Mouse (Mus musculus): ENCODE results near the gene Usp39. TPM values are rescaled to one million over a fixed set of nuclear protein-coding genes. Genes with fewer than 3 reads are reported as not detected.

Usp39 gene
- polyA plus RNA-seq, 1 experiment from 2014 or later: 20.1 TPM

DNA sequence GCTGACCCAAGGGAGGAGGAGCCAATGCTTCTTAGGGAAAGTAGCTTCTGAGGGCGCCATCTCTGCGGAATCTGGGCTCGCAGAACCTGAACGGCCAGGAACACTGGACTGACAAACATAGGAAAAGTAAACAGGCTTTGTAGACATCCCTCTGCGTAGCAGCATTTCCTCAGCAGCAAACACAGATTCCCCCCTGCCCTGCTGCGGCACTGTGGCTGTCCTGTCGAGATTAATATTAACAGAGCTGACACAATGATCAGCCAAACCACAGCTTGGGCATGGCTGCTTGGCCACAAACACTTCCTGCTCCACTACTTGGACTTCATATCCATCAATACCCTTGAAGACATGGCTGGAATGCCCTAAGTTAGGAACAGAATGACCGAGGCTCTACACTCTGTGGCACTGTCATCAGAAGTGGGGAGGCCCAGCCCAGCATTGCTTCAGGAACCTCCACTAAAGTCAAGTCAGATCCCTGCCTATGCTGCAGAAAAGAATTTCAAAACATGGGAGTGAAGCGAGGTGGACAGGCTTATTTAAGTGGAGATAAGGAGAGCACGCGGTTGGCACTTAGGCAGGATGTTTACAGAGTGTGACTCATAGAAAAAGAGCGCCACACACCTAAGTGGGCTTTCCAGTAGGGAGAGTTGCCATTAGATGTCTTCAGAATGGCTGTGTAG lies 51.9 kb downstream of the Usp39 start:
- no peak overlapping the region for H3K9ac ChIP-seq (ENCODE audit: low read length)
- no peak overlapping the region for H3K4me3 ChIP-seq (ENCODE audit: low read depth, low read length)
- H3K9me3 ChIP-seq (ENCODE audit: control insufficient read depth, low read length): no peaks in the 10 kb centered on the region
- no peak overlapping the region for H3K4me2 ChIP-seq (replicated peaks; ENCODE audit: low read depth)
- no peak for TF ChIP-seq CTCF (IDR thresholded peaks at IDR 0.05; ENCODE audit: low read depth)
- no peak for TF ChIP-seq EP300 (optimal IDR thresholded peaks at IDR 0.05)
- no peaks in the 10 kb centered on the region for H3K4me1 ChIP-seq (replicated peaks; ENCODE audit: control insufficient read depth, insufficient read depth)
- H3K27ac ChIP-seq (replicated peaks): peak overlapping the region; percentile 78
- H3K36me3 ChIP-seq (ENCODE audit: control insufficient read depth, insufficient read depth, low read length): no peaks in the 10 kb centered on the region
- WGBS: 33% methylated on average over 12 of the region's 12 CpGs
- H3K27me3 ChIP-seq (ENCODE audit: control insufficient read depth, insufficient read depth, low read length): no peaks in the 10 kb centered on the region
- ATAC-seq (ENCODE audit: low FRiP score, low TSS enrichment) (peak; percentile 92), DNase-seq (ENCODE audit: low spot score) (peak; percentile 73)

DNA sequence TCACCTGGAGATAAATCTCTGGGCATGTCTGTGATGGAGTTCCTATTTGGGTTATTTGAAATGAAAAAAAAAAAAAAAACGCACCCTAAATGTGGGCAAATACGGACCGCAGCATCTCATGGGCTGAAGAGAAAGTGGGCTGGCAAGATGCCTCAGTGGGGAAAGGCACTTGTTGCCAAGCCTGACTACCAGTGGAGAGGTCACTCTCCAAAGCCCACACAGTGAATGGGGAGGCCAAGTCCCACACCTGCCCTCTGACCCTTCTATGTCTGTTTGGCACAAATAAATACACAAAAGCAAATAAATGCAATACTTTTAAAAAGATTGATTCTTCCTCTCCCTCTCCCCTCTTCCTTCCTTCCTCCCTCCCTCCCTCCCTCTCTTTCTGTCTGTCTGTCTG lies 55.5 kb downstream of the Usp39 start:
- Histone ChIP-seq H3K4me1 (replicated peaks; ENCODE audit: control insufficient read depth, insufficient read depth) (no peaks in the 10 kb centered on the region), H3K4me3 (ENCODE audit: low read depth, low read length) (no peak overlapping the region), H3K9me3 (ENCODE audit: control insufficient read depth, low read length) (no peaks in the 10 kb centered on the region), H3K27me3 (ENCODE audit: control insufficient read depth, insufficient read depth, low read length) (no peaks in the 10 kb centered on the region), H3K27ac (replicated peaks) (no peak overlapping the region), H3K36me3 (ENCODE audit: control insufficient read depth, insufficient read depth, low read length) (no peaks in the 10 kb centered on the region), H3K4me2 (replicated peaks; ENCODE audit: low read depth) (no peak overlapping the region), H3K9ac (ENCODE audit: low read length) (no peak overlapping the region)
- TF ChIP-seq EP300 (optimal IDR thresholded peaks at IDR 0.05) (no peak), CTCF (IDR thresholded peaks at IDR 0.05; ENCODE audit: low read depth) (no peak)
- no peak for ATAC-seq (ENCODE audit: low FRiP score, low TSS enrichment)
- no peak for DNase-seq (ENCODE audit: low spot score)
- 74% methylated on average over 3 of the region's 3 CpGs for WGBS

DNA sequence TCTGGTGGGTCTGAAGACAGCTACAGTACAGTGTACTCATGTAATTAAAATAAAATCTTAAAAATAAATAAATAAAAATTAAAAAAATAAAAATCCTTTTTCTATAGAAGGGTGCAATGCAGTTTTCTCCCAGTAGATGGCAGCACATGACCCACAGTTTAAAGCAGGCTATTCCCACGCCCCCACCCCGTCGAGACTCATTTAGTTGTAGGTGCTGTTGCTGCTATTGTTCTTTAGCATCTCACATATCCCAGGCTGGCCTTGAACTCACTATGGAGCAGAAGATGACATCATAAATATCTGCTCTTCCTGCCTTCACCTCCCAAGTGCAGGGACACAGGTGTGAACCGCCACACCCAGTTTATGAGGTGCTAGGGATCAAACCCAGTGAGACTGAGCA lies 61.1 kb downstream of the Usp39 start:
- Histone ChIP-seq H3K27ac (replicated peaks) (no peak overlapping the region), H3K9me3 (ENCODE audit: control insufficient read depth, low read length) (no peaks in the 10 kb centered on the region), H3K4me3 (ENCODE audit: low read depth, low read length) (no peak overlapping the region), H3K27me3 (ENCODE audit: control insufficient read depth, insufficient read depth, low read length) (no peaks in the 10 kb centered on the region), H3K4me2 (replicated peaks; ENCODE audit: low read depth) (no peak overlapping the region), H3K4me1 (replicated peaks; ENCODE audit: control insufficient read depth, insufficient read depth) (no peaks in the 10 kb centered on the region), H3K9ac (ENCODE audit: low read length) (no peak overlapping the region), H3K36me3 (ENCODE audit: control insufficient read depth, insufficient read depth, low read length) (no peaks in the 10 kb centered on the region)
- DNase-seq (ENCODE audit: low spot score) (peak; percentile 55), ATAC-seq (ENCODE audit: low FRiP score, low TSS enrichment) (no peak)
- TF ChIP-seq CTCF (IDR thresholded peaks at IDR 0.05; ENCODE audit: low read depth): peak; percentile 80
- TF ChIP-seq EP300 (optimal IDR thresholded peaks at IDR 0.05): no peak
- WGBS: 20% methylated on average over 4 of the region's 4 CpGs

DNA sequence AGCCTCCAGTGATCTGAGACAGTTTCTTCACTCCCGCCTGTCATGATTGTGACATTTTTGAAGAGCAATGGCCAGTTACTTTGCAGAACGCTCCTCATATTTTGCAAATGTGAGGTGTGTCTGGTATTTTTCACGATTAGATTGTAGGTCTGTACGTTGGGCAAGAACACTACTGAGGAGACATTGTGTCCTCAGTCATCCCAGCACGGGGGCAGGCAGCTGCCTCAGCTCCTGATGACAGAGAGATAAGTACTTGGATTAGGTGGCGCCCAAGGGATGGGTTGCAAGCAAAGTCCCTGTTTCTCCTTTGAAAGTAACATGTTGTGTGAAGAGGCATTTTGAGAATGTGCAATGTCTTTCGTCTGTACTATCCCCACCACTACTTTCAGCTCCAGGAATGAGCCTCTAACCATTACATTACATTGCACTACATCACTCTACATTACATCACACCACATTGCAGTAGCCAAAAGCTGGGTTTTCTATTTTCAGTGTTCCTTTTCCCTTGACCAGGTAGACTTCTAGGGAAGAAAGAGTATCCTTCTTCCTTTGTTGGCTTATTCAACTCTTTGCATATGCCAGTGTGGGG lies 64.5 kb downstream of the Usp39 start:
- Histone ChIP-seq H3K9me3 (ENCODE audit: control insufficient read depth, low read length) (no peaks in the 10 kb centered on the region), H3K4me3 (ENCODE audit: low read depth, low read length) (no peak overlapping the region), H3K27me3 (ENCODE audit: control insufficient read depth, insufficient read depth, low read length) (no peaks in the 10 kb centered on the region), H3K27ac (replicated peaks) (no peak overlapping the region), H3K9ac (ENCODE audit: low read length) (no peak overlapping the region), H3K4me2 (replicated peaks; ENCODE audit: low read depth) (no peak overlapping the region), H3K36me3 (ENCODE audit: control insufficient read depth, insufficient read depth, low read length) (no peaks in the 10 kb centered on the region), H3K4me1 (replicated peaks; ENCODE audit: control insufficient read depth, insufficient read depth) (no peaks in the 10 kb centered on the region)
- WGBS: 55% methylated on average over 7 of the region's 7 CpGs
- TF ChIP-seq CTCF (IDR thresholded peaks at IDR 0.05; ENCODE audit: low read depth): no peak
- ATAC-seq (ENCODE audit: low FRiP score, low TSS enrichment) (no peak), DNase-seq (ENCODE audit: low spot score) (no peak)

DNA sequence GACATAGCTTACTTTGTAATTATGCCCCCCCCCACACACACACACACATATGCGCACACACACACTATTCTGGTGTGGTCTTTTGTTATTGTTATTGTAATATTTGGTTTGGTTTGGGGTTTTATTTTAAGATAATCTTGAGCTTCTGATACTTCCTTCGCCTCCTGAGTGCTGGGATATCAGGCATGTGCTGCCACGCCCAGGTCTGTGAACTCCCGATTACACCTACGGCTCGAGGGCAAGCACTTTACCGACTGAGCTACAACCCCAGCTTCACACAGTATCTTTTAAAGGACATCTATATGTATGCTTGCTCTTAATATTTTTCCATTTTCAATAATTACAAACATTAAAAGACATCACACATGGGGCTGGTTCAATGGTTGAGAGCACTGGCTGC lies 65.5 kb downstream of the Usp39 start:
- DNase-seq (ENCODE audit: low spot score) (peak; percentile 56), ATAC-seq (ENCODE audit: low FRiP score, low TSS enrichment) (no peak)
- WGBS: 54% methylated on average over 7 of the region's 7 CpGs

DNA sequence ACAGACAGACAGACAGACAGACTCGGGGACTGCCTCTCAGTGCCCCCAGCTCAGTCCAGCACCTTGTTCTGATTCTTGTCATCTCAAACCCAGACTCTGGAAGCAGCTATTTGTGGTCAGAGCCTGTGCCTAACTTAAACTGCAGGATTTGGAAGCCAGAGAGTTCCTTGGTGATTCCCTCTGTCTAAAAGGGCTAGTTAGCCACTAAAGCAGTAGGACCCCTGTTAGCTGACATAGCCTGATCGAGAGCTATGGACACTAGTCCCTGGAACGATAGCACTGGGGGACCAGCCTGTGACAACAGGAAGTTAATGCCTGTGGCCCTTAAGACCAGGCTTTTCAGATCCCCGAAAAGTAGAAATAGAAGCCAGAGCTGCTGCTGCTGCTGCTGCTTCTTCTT lies 66.1 kb downstream of the Usp39 start:
- no peak overlapping the region for H3K9ac ChIP-seq (ENCODE audit: low read length)
- DNase-seq (ENCODE audit: low spot score): no peak
- no peak for TF ChIP-seq EP300 (optimal IDR thresholded peaks at IDR 0.05)
- no peak for TF ChIP-seq CTCF (IDR thresholded peaks at IDR 0.05; ENCODE audit: low read depth)
- H3K4me1 ChIP-seq (replicated peaks; ENCODE audit: control insufficient read depth, insufficient read depth): no peaks in the 10 kb centered on the region
- no peak overlapping the region for H3K4me2 ChIP-seq (replicated peaks; ENCODE audit: low read depth)
- no peaks in the 10 kb centered on the region for H3K36me3 ChIP-seq (ENCODE audit: control insufficient read depth, insufficient read depth, low read length)
- ATAC-seq (ENCODE audit: low FRiP score, low TSS enrichment): no peak
- H3K27me3 ChIP-seq (ENCODE audit: control insufficient read depth, insufficient read depth, low read length): no peaks in the 10 kb centered on the region
- WGBS: 59% methylated on average over 4 of the region's 4 CpGs
- H3K4me3 ChIP-seq (ENCODE audit: low read depth, low read length): no peak overlapping the region
- no peak overlapping the region for H3K27ac ChIP-seq (replicated peaks)
- no peaks in the 10 kb centered on the region for H3K9me3 ChIP-seq (ENCODE audit: control insufficient read depth, low read length)

More for the DNA sequence above, 65.5 kb downstream of the Usp39 start:
- H3K27me3 ChIP-seq (ENCODE audit: control insufficient read depth, insufficient read depth, low read length): no peaks in the 10 kb centered on the region
- H3K36me3 ChIP-seq (ENCODE audit: control insufficient read depth, insufficient read depth, low read length): no peaks in the 10 kb centered on the region
- no peak overlapping the region for H3K4me2 ChIP-seq (replicated peaks; ENCODE audit: low read depth)
- no peak overlapping the region for H3K4me3 ChIP-seq (ENCODE audit: low read depth, low read length)
- no peaks in the 10 kb centered on the region for H3K4me1 ChIP-seq (replicated peaks; ENCODE audit: control insufficient read depth, insufficient read depth)
- H3K9me3 ChIP-seq (ENCODE audit: control insufficient read depth, low read length): no peaks in the 10 kb centered on the region
- TF ChIP-seq EP300 (optimal IDR thresholded peaks at IDR 0.05) (no peak), CTCF (IDR thresholded peaks at IDR 0.05; ENCODE audit: low read depth) (no peak)
- H3K27ac ChIP-seq (replicated peaks): no peak overlapping the region
- no peak overlapping the region for H3K9ac ChIP-seq (ENCODE audit: low read length)

All from stomach, postnatal 0 days (tissue).